Mouse (Mus musculus) adrenal gland (tissue): ENCODE results near the gene Kctd18.

Experiments
- intact Hi-C: fragments of 180-260 bp; cut with DNase I; formaldehyde crosslinking; loops from one replicate; pipeline ENCODE4 v1.15.1; 2025

The Kctd18 gene

GRCm38 (mm10) chr1:57995432-57996132 is 23.2 kb downstream of the Kctd18 start, which contains the start of gene Sgo2a:
Gene Sgo2a, plus strand, starts transcription at chr1:57995971.
- intact Hi-C loops: no loop called here

GRCm38 (mm10) chr1:57991277-57991676 is 27.5 kb downstream of the Kctd18 start:
- intact Hi-C loops: no loop called here

DNA sequence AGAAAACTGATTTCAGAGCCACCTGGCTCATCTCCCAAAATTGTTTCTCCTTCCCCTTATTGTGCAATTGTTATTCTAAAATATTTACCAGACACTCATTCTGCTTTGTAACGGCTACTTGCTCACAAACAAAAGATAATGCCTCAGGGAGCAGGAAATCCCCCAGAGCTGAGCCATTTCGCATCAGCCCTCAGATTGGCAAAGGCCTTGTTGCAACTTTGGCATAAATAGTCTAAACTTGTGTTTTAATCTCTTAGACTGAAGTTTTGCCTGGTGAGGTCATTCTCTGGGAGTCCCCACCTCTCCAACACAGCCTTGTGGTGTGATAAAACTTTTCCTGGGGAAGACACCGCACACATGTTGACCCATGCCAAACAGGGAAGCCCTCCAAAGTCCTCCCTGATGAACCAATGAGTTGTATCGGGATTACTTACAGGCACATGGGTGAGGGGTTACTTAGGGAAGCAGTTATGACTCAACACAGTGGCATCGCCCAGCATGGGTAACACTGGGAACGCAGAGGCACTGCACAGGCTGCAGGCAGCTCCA is 29.6 kb downstream of the Kctd18 start:
- intact Hi-C loops: no loop called here

DNA sequence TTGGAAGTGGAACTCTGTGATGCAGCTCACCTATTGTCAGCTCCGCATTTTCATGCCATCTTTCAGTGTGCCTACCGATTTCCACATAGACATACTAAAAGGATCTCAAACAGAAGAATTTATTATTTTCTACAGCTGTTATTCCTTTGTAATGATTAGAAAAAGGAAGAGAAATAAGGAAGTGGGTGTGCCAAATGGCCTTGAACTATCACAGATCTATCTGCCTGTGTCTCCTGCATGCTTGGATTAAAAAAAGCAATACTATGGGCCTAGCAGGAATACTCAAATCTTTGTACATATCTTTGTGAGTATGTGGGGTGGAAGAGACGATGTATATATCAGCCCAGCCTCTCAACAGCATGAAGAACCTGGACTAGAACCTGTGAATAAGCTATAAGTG is 41.9 kb downstream of the Kctd18 start:
- intact Hi-C loops: no loop called here

DNA sequence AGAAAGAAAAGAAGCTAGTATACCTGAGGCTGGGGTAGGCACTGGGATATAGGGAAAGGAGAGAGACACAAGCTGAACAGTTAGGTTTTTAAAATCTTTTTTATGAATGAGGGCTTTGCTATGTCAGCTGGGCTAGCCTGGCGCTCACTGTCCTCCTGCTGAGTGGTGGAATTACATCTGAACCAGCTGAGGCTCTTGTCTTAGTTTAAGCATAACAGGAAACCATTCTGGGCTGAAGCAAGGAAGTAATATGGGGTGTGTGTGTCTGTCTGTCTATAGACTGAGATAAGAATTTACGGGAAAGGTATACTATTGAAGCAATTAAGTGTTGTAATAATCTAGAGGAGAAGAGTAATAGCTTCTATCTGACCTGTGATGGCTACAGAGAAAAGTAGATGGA is 47.2 kb downstream of the Kctd18 start:
- intact Hi-C loops: loop anchor here (5.0 kb wide), 1 partner anchor 141 kb away; the partner anchor contains the start of gene Aox3

- intact Hi-C loops: loop anchor here (5.0 kb wide), 2 partner anchors 143 to 542 kb away; partner anchors contain the start of gene Aox3
These were observed 49.2 kb downstream of the Kctd18 start for GRCm38 (mm10) chr1:57969327-57970271.

- intact Hi-C loops: no loop called here
These were observed 63.0 kb downstream of the Kctd18 start for GRCm38 (mm10) chr1:57955774-57956173.

- intact Hi-C loops: no loop called here
These were observed 64.4 kb downstream of the Kctd18 start for GRCm38 (mm10) chr1:57954376-57954765.

DNA sequence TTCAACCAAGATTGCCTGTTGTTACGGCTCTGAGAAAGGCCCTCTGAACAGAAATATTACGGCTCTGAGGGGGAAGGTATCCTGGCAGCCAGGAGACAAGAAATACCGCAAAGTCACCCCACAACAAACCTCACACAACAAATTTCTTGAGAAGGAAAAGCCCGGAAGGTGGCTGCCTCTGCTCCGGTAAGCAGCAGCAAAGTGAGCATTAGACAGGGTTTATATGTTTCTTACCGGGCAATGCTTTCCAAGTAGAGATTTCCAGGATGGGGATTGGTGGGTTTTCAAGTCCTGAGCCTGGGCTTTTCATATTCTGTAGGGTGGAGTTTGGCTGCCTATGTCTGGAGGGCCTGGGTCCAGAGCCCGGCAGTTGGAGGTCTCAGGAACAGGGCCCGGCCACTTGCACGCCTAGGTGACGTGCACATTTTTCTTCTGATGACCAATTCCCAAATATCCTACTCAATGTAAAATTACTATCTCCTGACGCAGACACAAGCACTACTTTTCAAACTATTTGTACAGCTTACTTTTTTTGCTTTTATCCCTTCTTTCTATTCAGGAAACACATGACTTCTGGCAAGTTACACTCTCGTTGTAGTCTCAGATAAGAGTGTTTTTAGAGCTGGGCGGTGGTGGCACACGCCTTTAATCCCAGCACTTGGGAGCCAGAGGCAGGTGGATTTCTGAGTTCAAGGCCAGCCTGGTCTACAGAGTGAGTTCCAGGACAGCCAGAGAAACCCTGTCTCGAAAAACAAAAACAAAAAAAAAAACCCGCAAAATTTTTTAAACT is 65.0 kb downstream of the Kctd18 start:
- intact Hi-C loops: no loop called here

DNA sequence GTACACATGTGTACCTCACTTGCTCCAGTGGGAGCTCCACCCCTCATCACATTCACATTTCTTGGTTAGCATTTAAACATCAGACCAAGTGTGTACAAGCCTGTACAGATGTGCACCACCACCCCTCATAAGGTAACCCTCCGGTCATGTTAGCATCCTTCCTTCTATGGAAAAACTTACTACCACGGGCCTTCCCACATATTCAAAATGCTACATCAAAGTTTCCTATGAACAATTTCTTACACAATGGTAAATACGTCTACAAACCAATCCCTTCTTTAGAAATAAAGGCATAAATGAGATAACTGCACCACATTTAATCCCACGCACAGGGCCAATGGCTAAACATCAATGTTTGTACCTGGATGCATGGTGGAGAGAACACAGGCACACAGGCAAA is 66.2 kb downstream of the Kctd18 start:
- intact Hi-C loops: no loop called here

DNA sequence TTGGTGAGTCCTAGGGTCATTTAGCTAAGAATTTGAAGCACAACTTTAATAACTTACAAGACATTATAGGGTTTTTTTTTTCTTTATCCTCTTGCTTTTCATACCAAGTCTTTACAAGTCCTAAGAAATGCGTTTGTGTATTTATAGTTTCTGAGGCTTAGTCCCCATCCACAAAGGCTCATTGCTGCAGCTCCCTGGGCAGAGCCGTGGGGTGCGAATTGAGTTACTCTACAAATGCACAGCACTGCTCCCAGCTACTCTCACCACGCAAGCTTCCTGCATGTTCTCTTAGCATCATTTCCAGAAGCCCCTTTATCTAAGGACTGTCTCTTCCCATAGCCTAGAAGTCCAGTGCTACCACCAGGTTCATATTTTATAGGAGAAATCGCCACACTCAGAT is 69.0 kb downstream of the Kctd18 start:
- intact Hi-C loops: loop anchor here (1.0 to 10.0 kb wide), 2 partner anchors 155 to 520 kb away; no protein-coding TSS in a partner anchor

DNA sequence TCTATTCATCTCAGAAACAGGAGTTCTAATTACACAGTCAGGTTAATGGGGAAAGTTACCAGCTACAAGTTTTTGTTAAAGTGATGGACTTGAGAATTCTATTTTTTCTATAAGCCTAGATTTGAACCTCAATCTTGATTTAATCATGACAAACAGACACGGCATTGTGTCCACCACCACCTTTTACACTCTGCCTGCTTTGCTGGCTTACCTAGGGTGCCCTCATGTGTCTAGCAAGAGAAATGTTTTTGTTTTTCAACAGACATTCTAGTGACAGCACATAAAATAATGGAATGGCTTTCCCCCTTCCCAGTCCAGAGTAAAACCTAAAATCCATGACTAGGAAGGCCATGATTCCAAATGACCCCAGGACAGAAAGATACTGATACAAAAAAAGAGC is 69.6 kb downstream of the Kctd18 start:
- intact Hi-C loops: loop anchor here (1.0 to 10.0 kb wide), 2 partner anchors 154 to 520 kb away; no protein-coding TSS in a partner anchor

GRCm38 (mm10) chr1:57947552-57948347 is 71.0 kb downstream of the Kctd18 start:
- intact Hi-C loops: loop anchor here (10.0 kb wide), 1 partner anchor 153 kb away; no protein-coding TSS in a partner anchor

DNA sequence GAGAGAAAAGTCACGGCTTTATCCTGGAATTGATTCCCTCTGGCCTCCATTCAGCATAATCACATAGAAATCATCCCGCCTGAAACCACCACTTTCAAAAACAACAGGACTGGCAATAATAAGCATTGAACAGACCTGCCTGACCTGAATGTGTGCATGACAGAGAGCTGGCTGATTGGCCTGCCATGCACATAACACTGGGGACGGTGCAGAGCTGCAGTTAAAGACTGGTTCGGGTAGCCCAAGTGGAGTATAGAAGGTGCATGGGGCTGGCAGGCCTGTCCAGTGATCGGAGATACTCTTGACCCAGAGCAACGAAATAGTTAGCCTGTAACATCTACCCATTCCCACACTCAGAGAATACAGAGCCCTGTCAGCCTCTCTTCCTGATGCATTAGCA is 76.5 kb downstream of the Kctd18 start:
- intact Hi-C loops: loop anchor here (10.0 kb wide), 1 partner anchor 147 kb away; no protein-coding TSS in a partner anchor

DNA sequence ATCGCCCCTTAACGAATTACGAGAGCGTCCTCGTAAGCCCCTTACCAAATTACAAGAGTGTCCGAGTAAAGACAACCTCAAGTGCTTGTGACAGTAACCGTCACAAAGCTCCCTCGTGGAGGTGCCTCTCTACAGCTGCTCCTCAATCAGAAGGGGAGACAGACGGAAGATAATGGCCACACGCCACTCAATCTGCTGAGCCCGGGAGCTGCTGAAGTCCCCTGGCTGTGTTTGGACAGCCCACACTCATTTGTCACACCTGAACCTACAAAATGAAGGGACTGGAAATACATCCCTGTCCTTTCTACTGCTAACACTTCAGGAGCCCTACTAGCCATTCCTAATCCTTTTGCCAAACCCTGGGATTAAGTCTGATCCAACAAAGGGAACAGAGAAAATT is 77.0 kb downstream of the Kctd18 start:
- intact Hi-C loops: loop anchor here (10.0 kb wide), 1 partner anchor 147 kb away; no protein-coding TSS in a partner anchor

- intact Hi-C loops: loop anchor here (10.0 kb wide), 1 partner anchor 146 kb away; no protein-coding TSS in a partner anchor
These were observed 77.7 kb downstream of the Kctd18 start for GRCm38 (mm10) chr1:57941095-57941494.

GRCm38 (mm10) chr1:57940691-57941090 is 78.1 kb downstream of the Kctd18 start:
- intact Hi-C loops: loop anchor here (10.0 kb wide), 1 partner anchor 146 kb away; no protein-coding TSS in a partner anchor

- intact Hi-C loops: no loop called here
These were observed 84.5 kb downstream of the Kctd18 start for GRCm38 (mm10) chr1:57934287-57934686.

GRCm38 (mm10) chr1:57918567-57918966 is 100.2 kb downstream of the Kctd18 start:
- intact Hi-C loops: no loop called here

GRCm38 (mm10) chr1:57917342-57917741 is 101.4 kb downstream of the Kctd18 start:
- intact Hi-C loops: no loop called here
